Mouse (Mus musculus) embryo, embryonic 10.5 days (tissue): ENCODE results near the gene Pole3.
"Not testable (repeated sequence)": the region's sequence is repeated elsewhere in the genome, so short reads cannot be mapped to it uniquely, and the experiment has no call there.

Experiments used
- DNase-seq: peaks from one replicate; pipeline ENCODE4 v3.0.0-alpha.2; 2015; ENCODE audit warnings: low spot score

The Pole3 gene

GRCm38 (mm10) chr4:62487172-62487571 lies 37.7 kb downstream of the Pole3 start:
- DNase-seq: no peak

GRCm38 (mm10) chr4:62486162-62486696 lies 38.6 kb downstream of the Pole3 start:
- no peak for DNase-seq

- DNase-seq: no peak
Measured at GRCm38 (mm10) chr4:62485450-62486161, 39.3 kb downstream of the Pole3 start.

GRCm38 (mm10) chr4:62484928-62485327 lies 39.9 kb downstream of the Pole3 start:
- no peak for DNase-seq

- DNase-seq: peak; percentile 8
Measured at GRCm38 (mm10) chr4:62480709-62481605, 43.9 kb downstream of the Pole3 start.

GRCm38 (mm10) chr4:62479937-62480708 lies 44.7 kb downstream of the Pole3 start, which contains the start of gene Bspry:
Gene Bspry (plus strand): TSS chr4:62480053.
- peak; percentile 44 for DNase-seq

- DNase-seq: not testable (repeated sequence)
Measured at GRCm38 (mm10) chr4:62479593-62479936, 45.3 kb downstream of the Pole3 start.

GRCm38 (mm10) chr4:62477542-62478244 lies 47.2 kb downstream of the Pole3 start:
- no peak for DNase-seq

GRCm38 (mm10) chr4:62475793-62476192 lies 49.1 kb downstream of the Pole3 start:
- DNase-seq: no peak

GRCm38 (mm10) chr4:62475131-62475530 lies 49.7 kb downstream of the Pole3 start:
- no peak for DNase-seq
